Mouse (Mus musculus): ENCODE measurements around the gene Cdk18. TPM values are rescaled to one million over a fixed set of nuclear protein-coding genes. Genes with fewer than 3 reads are reported as not detected.

Gene Cdk18
- polyA plus RNA-seq, 1 experiment: 40.2 TPM

DNA sequence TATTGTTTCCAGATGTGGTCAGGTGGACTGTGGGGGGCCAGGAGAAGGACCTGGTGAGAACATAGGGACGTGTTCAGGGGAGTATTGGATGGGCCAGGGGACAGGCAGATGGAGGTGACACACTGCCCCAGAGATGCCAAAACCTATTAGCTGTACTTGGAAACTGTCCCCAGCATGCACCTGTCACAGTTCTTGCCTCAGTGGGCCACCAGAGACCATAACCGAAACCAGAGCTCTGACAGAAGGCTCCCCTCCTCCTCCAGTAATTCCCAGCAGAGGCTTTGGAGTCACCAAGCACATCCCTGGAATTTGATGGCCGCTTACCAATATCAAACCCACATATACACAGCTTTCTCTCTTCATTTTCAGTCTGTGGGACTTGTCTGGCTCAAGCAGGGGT lies 5.4 kb upstream of the Cdk18 start:
- no peak overlapping the region for H3ac ChIP-seq (ENCODE audit: control insufficient read depth, insufficient read length, low read depth)
- H3K79me3 ChIP-seq (ENCODE audit: low read depth): no peaks in the 10 kb centered on the region
- H3K4me3 ChIP-seq (ENCODE audit: insufficient read depth, poor library complexity, severe bottlenecking): no peak overlapping the region
- TF ChIP-seq CEBPB (IDR thresholded peaks at IDR 0.05; ENCODE audit: low read depth) (no peak), USF1 (IDR thresholded peaks at IDR 0.05; ENCODE audit: low read depth) (no peak), CTCF (IDR thresholded peaks at IDR 0.05; ENCODE audit: control insufficient read depth, insufficient read depth, insufficient read length) (no peak), MYOD1 (IDR thresholded peaks at IDR 0.05; ENCODE audit: control insufficient read depth, insufficient read length, low read depth) (peak; percentile 45)
- H3K36me3 ChIP-seq (ENCODE audit: control insufficient read depth, insufficient read depth): no peaks in the 10 kb centered on the region
- no peaks in the 10 kb centered on the region for H3K27me3 ChIP-seq (ENCODE audit: control insufficient read depth, insufficient read depth, insufficient read length)
- peaks cover 3% of the 10 kb centered on the region for H3K79me2 ChIP-seq (ENCODE audit: control insufficient read depth, insufficient read depth)

GRCm38 (mm10) chr1:132144223-132144622 lies 4.7 kb upstream of the Cdk18 start:
- Histone ChIP-seq H3ac (ENCODE audit: control insufficient read depth, insufficient read length, low read depth) (no peak overlapping the region), H3K79me3 (ENCODE audit: low read depth) (peaks cover under 1% of the 10 kb centered on the region), H3K36me3 (ENCODE audit: control insufficient read depth, insufficient read depth) (no peaks in the 10 kb centered on the region), H3K79me2 (ENCODE audit: control insufficient read depth, insufficient read depth) (peaks cover 9% of the 10 kb centered on the region), H3K4me3 (ENCODE audit: insufficient read depth, poor library complexity, severe bottlenecking) (no peak overlapping the region), H3K27me3 (ENCODE audit: control insufficient read depth, insufficient read depth, insufficient read length) (no peaks in the 10 kb centered on the region)
- no peak for TF ChIP-seq MAX (IDR thresholded peaks at IDR 0.05)
- TF ChIP-seq MYOD1 (IDR thresholded peaks at IDR 0.05; ENCODE audit: control insufficient read depth, insufficient read length, low read depth): no peak
- TF ChIP-seq USF1 (IDR thresholded peaks at IDR 0.05; ENCODE audit: low read depth): no peak
- no peak for TF ChIP-seq MYOG (IDR thresholded peaks at IDR 0.05; ENCODE audit: control insufficient read depth, extremely low read depth, insufficient read length)
- no peak for TF ChIP-seq CTCF (IDR thresholded peaks at IDR 0.05; ENCODE audit: control insufficient read depth, insufficient read depth, insufficient read length)
- no peak for TF ChIP-seq CEBPB (IDR thresholded peaks at IDR 0.05; ENCODE audit: low read depth)
- no peak for TF ChIP-seq FOSL1 (IDR thresholded peaks at IDR 0.05; ENCODE audit: insufficient read depth, low read length, poor library complexity, severe bottlenecking)

DNA sequence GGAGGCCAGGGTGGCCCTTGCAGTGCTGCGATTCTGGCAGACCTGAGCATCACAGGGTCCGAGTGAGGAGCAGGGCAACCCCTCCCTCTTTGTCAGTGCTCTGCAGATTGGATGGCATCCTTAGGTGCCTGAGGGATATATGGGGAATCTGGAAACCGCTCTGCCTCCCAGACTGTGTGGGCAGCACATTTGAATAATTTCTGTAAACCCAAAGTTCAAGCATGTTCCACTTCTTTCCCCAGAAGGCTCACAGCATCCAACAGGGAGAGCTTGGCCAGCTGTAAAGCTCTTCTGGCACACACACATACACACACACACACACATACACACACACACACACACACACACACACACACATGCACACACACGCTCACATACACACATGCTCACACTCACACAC lies 4.2 kb upstream of the Cdk18 start:
- H3ac ChIP-seq (ENCODE audit: control insufficient read depth, insufficient read length, low read depth): no peak overlapping the region
- no peak for TF ChIP-seq USF1 (IDR thresholded peaks at IDR 0.05; ENCODE audit: low read depth)
- no peak for TF ChIP-seq MYOG (IDR thresholded peaks at IDR 0.05; ENCODE audit: control insufficient read depth, extremely low read depth, insufficient read length)
- no peak for TF ChIP-seq CTCF (IDR thresholded peaks at IDR 0.05; ENCODE audit: control insufficient read depth, insufficient read depth, insufficient read length)
- no peak for TF ChIP-seq MYOD1 (IDR thresholded peaks at IDR 0.05; ENCODE audit: control insufficient read depth, insufficient read length, low read depth)
- no peak for TF ChIP-seq MAX (IDR thresholded peaks at IDR 0.05)
- no peak for TF ChIP-seq FOSL1 (IDR thresholded peaks at IDR 0.05; ENCODE audit: insufficient read depth, low read length, poor library complexity, severe bottlenecking)
- TF ChIP-seq CEBPB (IDR thresholded peaks at IDR 0.05; ENCODE audit: low read depth): no peak
- no peaks in the 10 kb centered on the region for H3K27me3 ChIP-seq (ENCODE audit: control insufficient read depth, insufficient read depth, insufficient read length)
- no peak overlapping the region for H3K4me3 ChIP-seq (ENCODE audit: insufficient read depth, poor library complexity, severe bottlenecking)
- H3K36me3 ChIP-seq (ENCODE audit: control insufficient read depth, insufficient read depth): no peaks in the 10 kb centered on the region
- peaks cover 14% of the 10 kb centered on the region for H3K79me2 ChIP-seq (ENCODE audit: control insufficient read depth, insufficient read depth)
- H3K79me3 ChIP-seq (ENCODE audit: low read depth): peaks cover 5% of the 10 kb centered on the region

DNA sequence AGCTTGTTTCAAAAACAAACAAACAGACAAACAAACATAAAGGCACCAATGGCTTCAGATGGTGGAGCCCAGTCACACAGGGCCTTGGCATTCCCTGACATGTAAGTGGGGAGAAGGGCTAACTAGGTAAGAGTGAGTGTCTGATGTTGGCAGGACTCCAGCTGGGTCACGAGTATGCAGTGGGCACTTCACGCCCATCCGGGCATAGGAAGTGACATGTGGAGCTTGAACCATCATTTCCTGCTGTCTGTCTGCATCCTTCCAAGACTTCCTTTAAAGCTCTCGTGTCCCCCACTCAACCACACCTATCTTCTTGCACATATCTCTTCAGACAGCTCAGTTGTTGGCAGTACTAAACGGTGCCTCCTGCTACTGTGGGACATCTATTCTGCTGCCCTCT lies 3.6 kb upstream of the Cdk18 start:
- Histone ChIP-seq H3K79me2 (ENCODE audit: control insufficient read depth, insufficient read depth) (peaks cover 21% of the 10 kb centered on the region), H3K79me3 (ENCODE audit: low read depth) (peaks cover 12% of the 10 kb centered on the region), H3ac (ENCODE audit: control insufficient read depth, insufficient read length, low read depth) (no peak overlapping the region), H3K4me3 (ENCODE audit: insufficient read depth, poor library complexity, severe bottlenecking) (no peak overlapping the region), H3K36me3 (ENCODE audit: control insufficient read depth, insufficient read depth) (no peaks in the 10 kb centered on the region), H3K27me3 (ENCODE audit: control insufficient read depth, insufficient read depth, insufficient read length) (no peaks in the 10 kb centered on the region)
- no peak for TF ChIP-seq MAX (IDR thresholded peaks at IDR 0.05)
- no peak for TF ChIP-seq CTCF (IDR thresholded peaks at IDR 0.05; ENCODE audit: control insufficient read depth, insufficient read depth, insufficient read length)
- no peak for TF ChIP-seq MYOG (IDR thresholded peaks at IDR 0.05; ENCODE audit: control insufficient read depth, extremely low read depth, insufficient read length)
- TF ChIP-seq USF1 (IDR thresholded peaks at IDR 0.05; ENCODE audit: low read depth): no peak
- TF ChIP-seq CEBPB (IDR thresholded peaks at IDR 0.05; ENCODE audit: low read depth): no peak
- TF ChIP-seq FOSL1 (IDR thresholded peaks at IDR 0.05; ENCODE audit: insufficient read depth, low read length, poor library complexity, severe bottlenecking): no peak
- no peak for TF ChIP-seq MYOD1 (IDR thresholded peaks at IDR 0.05; ENCODE audit: control insufficient read depth, insufficient read length, low read depth)

DNA sequence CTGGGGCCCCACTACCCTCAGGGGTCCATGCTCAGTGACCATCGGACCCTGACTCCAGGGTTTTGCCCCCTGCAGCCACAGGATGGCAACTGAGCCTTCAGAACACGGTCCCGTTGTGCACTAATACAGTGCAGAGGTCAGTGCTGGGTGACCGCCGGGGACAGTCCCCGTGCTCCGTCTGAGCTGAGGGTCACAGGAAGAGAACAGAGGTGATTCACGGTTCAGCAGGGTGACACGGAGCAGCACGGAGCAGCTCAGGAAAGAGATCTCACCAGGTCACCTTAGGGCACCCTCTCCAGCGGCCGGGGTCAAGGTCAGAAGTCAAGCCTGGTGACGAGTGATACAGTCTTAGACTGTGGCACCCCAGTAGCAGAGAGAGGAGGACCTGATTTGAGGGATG lies 2.3 kb upstream of the Cdk18 start:
- Histone ChIP-seq H3K4me3 (ENCODE audit: insufficient read depth, poor library complexity, severe bottlenecking) (no peak overlapping the region), H3K27me3 (ENCODE audit: control insufficient read depth, insufficient read depth, insufficient read length) (no peaks in the 10 kb centered on the region), H3K36me3 (ENCODE audit: control insufficient read depth, insufficient read depth) (no peaks in the 10 kb centered on the region), H3K79me2 (ENCODE audit: control insufficient read depth, insufficient read depth) (peaks cover 34% of the 10 kb centered on the region), H3ac (ENCODE audit: control insufficient read depth, insufficient read length, low read depth) (no peak overlapping the region), H3K79me3 (ENCODE audit: low read depth) (peaks cover 25% of the 10 kb centered on the region)
- no peak for TF ChIP-seq MAX (IDR thresholded peaks at IDR 0.05)
- TF ChIP-seq USF1 (IDR thresholded peaks at IDR 0.05; ENCODE audit: low read depth): no peak
- TF ChIP-seq FOSL1 (IDR thresholded peaks at IDR 0.05; ENCODE audit: insufficient read depth, low read length, poor library complexity, severe bottlenecking): no peak
- TF ChIP-seq MYOG (IDR thresholded peaks at IDR 0.05; ENCODE audit: control insufficient read depth, extremely low read depth, insufficient read length): no peak
- TF ChIP-seq CTCF (IDR thresholded peaks at IDR 0.05; ENCODE audit: control insufficient read depth, insufficient read depth, insufficient read length): no peak
- TF ChIP-seq MYOD1 (IDR thresholded peaks at IDR 0.05; ENCODE audit: control insufficient read depth, insufficient read length, low read depth): no peak
- TF ChIP-seq CEBPB (IDR thresholded peaks at IDR 0.05; ENCODE audit: low read depth): no peak

DNA sequence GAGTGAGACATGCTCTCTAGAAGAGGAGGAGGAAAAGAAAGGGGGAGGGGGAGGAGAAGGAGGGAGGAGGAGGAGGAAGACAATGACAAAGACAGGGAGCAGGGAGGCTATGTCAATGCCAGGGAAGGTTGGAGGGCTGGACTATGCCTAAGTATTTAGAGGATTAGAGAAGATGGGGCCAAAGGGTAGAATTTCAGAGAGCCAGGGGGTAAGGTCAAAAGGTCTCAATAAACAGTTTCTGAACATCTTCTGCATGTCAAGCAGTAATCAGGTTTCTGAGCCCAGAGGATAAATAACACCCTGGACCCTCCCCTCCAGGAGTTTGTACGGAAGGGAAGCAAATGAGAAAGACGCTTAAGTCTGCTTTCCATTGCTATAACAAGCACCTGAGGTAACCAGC lies 1.7 kb upstream of the Cdk18 start:
- H3K79me3 ChIP-seq (ENCODE audit: low read depth): peaks cover 31% of the 10 kb centered on the region
- no peak overlapping the region for H3K4me3 ChIP-seq (ENCODE audit: insufficient read depth, poor library complexity, severe bottlenecking)
- peaks cover 40% of the 10 kb centered on the region for H3K79me2 ChIP-seq (ENCODE audit: control insufficient read depth, insufficient read depth)
- H3K36me3 ChIP-seq (ENCODE audit: control insufficient read depth, insufficient read depth): peaks cover 4% of the 10 kb centered on the region
- no peaks in the 10 kb centered on the region for H3K27me3 ChIP-seq (ENCODE audit: control insufficient read depth, insufficient read depth, insufficient read length)
- H3ac ChIP-seq (ENCODE audit: control insufficient read depth, insufficient read length, low read depth): no peak overlapping the region
- TF ChIP-seq MAX (IDR thresholded peaks at IDR 0.05): no peak
- TF ChIP-seq MYOD1 (IDR thresholded peaks at IDR 0.05; ENCODE audit: control insufficient read depth, insufficient read length, low read depth): no peak
- no peak for TF ChIP-seq CTCF (IDR thresholded peaks at IDR 0.05; ENCODE audit: control insufficient read depth, insufficient read depth, insufficient read length)
- no peak for TF ChIP-seq MYOG (IDR thresholded peaks at IDR 0.05; ENCODE audit: control insufficient read depth, extremely low read depth, insufficient read length)
- no peak for TF ChIP-seq USF1 (IDR thresholded peaks at IDR 0.05; ENCODE audit: low read depth)
- no peak for TF ChIP-seq FOSL1 (IDR thresholded peaks at IDR 0.05; ENCODE audit: insufficient read depth, low read length, poor library complexity, severe bottlenecking)
- TF ChIP-seq CEBPB (IDR thresholded peaks at IDR 0.05; ENCODE audit: low read depth): no peak

All from C2C12 (cell line).